Mouse (Mus musculus) neutrophil, adult 5-6 weeks (primary cell): Measurements from ENCODE around the gene Gm10837. TPM values are rescaled to one million over a fixed set of nuclear protein-coding genes. Genes with fewer than 3 reads are reported as not detected.

Experiments used
- ATAC-seq: fragments of 151-379, 151-347 bp; 2 replicates; pipeline ENCODE4 v1.8.0; 2017; ENCODE audit warnings: mild to moderate bottlenecking, moderate TSS enrichment; ENCODE audit not compliant: insufficient number of reproducible peaks, poor library complexity, low FRiP score, severe bottlenecking; ENCODE audit errors: extremely low read depth
- total RNA-seq: library from RNA; stranded (forward); fragments of 200-1000 nt; gene quantifications from 2 replicates; pipeline ENCODE4 v1.2.3, GENCODE M21; 2017

Gene Gm10837
- total RNA-seq, 1 experiment from 2014 or later, result not detected

- no peak for ATAC-seq
Measured at GRCm38 (mm10) chr14:122476822-122477215, 13.6 kb upstream of the Gm10837 start.

GRCm38 (mm10) chr14:122477261-122477671, 13.1 kb upstream of the Gm10837 start:
- ATAC-seq, result no peak

- ATAC-seq, result no peak
Measured at GRCm38 (mm10) chr14:122477971-122478573, 12.3 kb upstream of the Gm10837 start.

- ATAC-seq, result no peak
Measured at GRCm38 (mm10) chr14:122478574-122479011, 11.8 kb upstream of the Gm10837 start.

GRCm38 (mm10) chr14:122479461-122480109, 10.8 kb upstream of the Gm10837 start:
- ATAC-seq, result no peak

GRCm38 (mm10) chr14:122480355-122480754, 10.0 kb upstream of the Gm10837 start:
- no peak for ATAC-seq

- no peak for ATAC-seq
Measured at GRCm38 (mm10) chr14:122481181-122481580, 9.2 kb upstream of the Gm10837 start.

GRCm38 (mm10) chr14:122482081-122483023, 8.0 kb upstream of the Gm10837 start:
- ATAC-seq, result no peak

- no peak for ATAC-seq
Measured at GRCm38 (mm10) chr14:122483024-122483385, 7.4 kb upstream of the Gm10837 start.

- no peak for ATAC-seq
Measured at GRCm38 (mm10) chr14:122483556-122484421, 6.6 kb upstream of the Gm10837 start.

- ATAC-seq, result no peak
Measured at GRCm38 (mm10) chr14:122484458-122484843, 5.9 kb upstream of the Gm10837 start.

GRCm38 (mm10) chr14:122484844-122485551, 5.4 kb upstream of the Gm10837 start:
- no peak for ATAC-seq

GRCm38 (mm10) chr14:122485635-122486181, 4.7 kb upstream of the Gm10837 start:
- no peak for ATAC-seq

- ATAC-seq, result no peak
Measured at GRCm38 (mm10) chr14:122486611-122487010, 3.8 kb upstream of the Gm10837 start.

GRCm38 (mm10) chr14:122487366-122487765, 3.0 kb upstream of the Gm10837 start:
- ATAC-seq, result no peak

- ATAC-seq, result no peak
Measured at GRCm38 (mm10) chr14:122489041-122489440, 1.3 kb upstream of the Gm10837 start.

GRCm38 (mm10) chr14:122489686-122490414, 536 bp upstream of the Gm10837 start:
- no peak for ATAC-seq
